Mouse (Mus musculus) liver, adult 2 months (tissue): ENCODE data around the gene Rab11fip5. TPM values are rescaled to one million over a fixed set of nuclear protein-coding genes. Genes with fewer than 3 reads are reported as not detected.
A peak's percentile ranks its signal among the peaks of the same experiment; 100 is the strongest.

Source experiments
- DNase-seq: peaks from one replicate; pipeline ENCODE4 v3.0.0-alpha.2; 2011; ENCODE audit warnings: low read depth, low spot score; ENCODE audit errors: extremely low read depth
- H3K27ac ChIP-seq: fragments of 200-500 bp; replicated peaks from 2 replicates; pipeline ENCODE4 v1.5.1; 2012; ENCODE audit warnings: low read depth, mild to moderate bottlenecking, control low read depth, inconsistent platforms, low read length; ENCODE audit not compliant: insufficient read depth
- H3K27me3 ChIP-seq: fragments of 200-500 bp; 2 replicates; pipeline ENCODE4 v1.6.1; 2012; ENCODE audit warnings: mild to moderate bottlenecking, moderate library complexity, low read length, inconsistent platforms; ENCODE audit not compliant: control insufficient read depth, insufficient read depth
- H3K36me3 ChIP-seq: fragments of 200-500 bp; 2 replicates; pipeline ENCODE4 v1.6.1; 2012; ENCODE audit warnings: low read length, inconsistent platforms; ENCODE audit not compliant: control insufficient read depth, insufficient read depth
- H3K4me1 ChIP-seq: fragments of 200-500 bp; 2 replicates; pipeline ENCODE4 v1.6.1; 2011; ENCODE audit warnings: low read length; ENCODE audit not compliant: control insufficient read depth, insufficient read depth
- H3K4me3 ChIP-seq: fragments of 200-500 bp; 2 replicates; pipeline ENCODE4 v1.5.1; 2011; ENCODE audit warnings: low read depth, mild to moderate bottlenecking, control low read depth, low read length, moderate library complexity; ENCODE audit not compliant: insufficient read depth
- H3K79me2 ChIP-seq: fragments of 200-500 bp; 2 replicates; pipeline ENCODE4 v1.6.1; 2012; ENCODE audit warnings: inconsistent platforms, mild to moderate bottlenecking, low read length, moderate library complexity; ENCODE audit not compliant: control insufficient read depth, insufficient read depth
- H3K9ac ChIP-seq: fragments of 200-500 bp; 2 replicates; pipeline ENCODE4 v1.6.1; 2012; ENCODE audit warnings: low read depth, mild to moderate bottlenecking, control low read depth, inconsistent platforms, low read length
- CTCF ChIP-seq: fragments of 200-500 bp; IDR thresholded peaks from 2 replicates; pipeline ENCODE4 v1.5.1; 2011; ENCODE audit warnings: low read depth, low read length, control low read depth
- POLR2A ChIP-seq: fragments of 200-500 bp; IDR thresholded peaks from 2 replicates; pipeline ENCODE4 v1.6.1; 2011; ENCODE audit warnings: low read length, control low read depth; ENCODE audit not compliant: insufficient read depth; ENCODE audit errors: extremely low read depth
- WGBS: fragments of 180-500 bp; shearing (Covaris S2); methylation state at CpG from one replicate; pipeline ENCODE4 v1.1.7; 2018; 5-methylcytosine and 5-hydroxymethylcytosine counted together
- polyA plus RNA-seq: library from polyadenylated mRNA; depleted of rRNA; stranded (reverse); fragments of >200 nt; gene quantifications from 2 replicates; pipeline ENCODE4 v1.2.3, GENCODE M21; 2012; rRNA removed
- total RNA-seq: library from RNA; depleted of rRNA; stranded (reverse); fragments of >200 nt; gene quantifications from 2 replicates; pipeline ENCODE4 v1.2.3, GENCODE M21; 2014; rRNA removed

Rab11fip5 gene
- total RNA-seq, result 0.46 and 0.54 TPM in 2 replicates
- 0.55 and 1.4 TPM in 2 replicates for polyA plus RNA-seq

- Histone ChIP-seq H3K4me3 (peak within 1 kb of the TSS; percentile 90), H3K36me3 (no peaks in the 10 kb centered on the region), H3K27ac (no peak within 1 kb of the TSS), H3K4me1 (peaks cover 2% of the 10 kb centered on the region), H3K79me2 (no peaks in the 10 kb centered on the region), H3K27me3 (no peaks in the 10 kb centered on the region), H3K9ac (peak within 1 kb of the TSS; percentile 82)
- no peak for DNase-seq
- no peak for TF ChIP-seq CTCF
- no peak for TF ChIP-seq POLR2A
- WGBS, result 6% methylated on average over 80 of the region's 80 CpGs
These were observed at the start of gene Rab11fip5 for GRCm38 (mm10) chr6:85373951-85374733. TSS of gene Rab11fip5 (minus strand) at chr6:85374634.

DNA sequence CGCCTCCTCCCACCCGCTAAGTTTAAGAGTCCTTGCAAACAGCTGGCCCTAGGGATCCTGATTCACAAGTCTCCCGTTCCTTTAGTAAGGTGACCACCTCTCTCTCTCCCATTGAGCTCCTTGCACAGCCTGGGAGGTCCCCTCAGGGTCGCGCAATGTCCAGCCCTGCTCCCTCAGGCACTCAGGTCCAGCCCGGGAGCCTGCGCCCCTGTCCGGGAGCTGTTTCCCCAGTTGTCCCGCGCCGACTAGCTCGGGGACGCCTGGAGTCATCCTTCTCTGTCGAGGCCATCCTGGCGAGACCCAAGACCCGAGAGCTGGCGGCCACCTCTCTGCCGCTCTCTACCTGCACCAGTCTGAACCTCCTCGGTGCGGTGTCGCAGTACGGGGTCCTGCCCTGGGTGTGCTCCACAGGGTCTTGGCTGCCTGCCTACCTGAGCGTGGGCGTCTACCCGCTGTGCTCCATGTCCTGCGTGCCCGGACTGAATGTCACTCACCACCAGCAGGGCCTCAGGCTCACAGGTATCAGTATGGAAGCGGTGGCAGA is 49.5 kb upstream of the Rab11fip5 start, which contains the start of gene Noto:
TSS of gene Noto (plus strand) at position 51 of the 544 bp plus-strand sequence.
- Histone ChIP-seq H3K27me3 (peaks cover 4% of the 10 kb centered on the region), H3K4me3 (no peak within 1 kb of the TSS), H3K9ac (no peak within 1 kb of the TSS), H3K27ac (no peak within 1 kb of the TSS), H3K4me1 (no peaks in the 10 kb centered on the region), H3K79me2 (no peaks in the 10 kb centered on the region), H3K36me3 (no peaks in the 10 kb centered on the region)
- no peak for DNase-seq
- 25% methylated on average over 28 of the region's 28 CpGs for WGBS
- TF ChIP-seq CTCF (no peak), POLR2A (no peak)

GRCm38 (mm10) chr6:85419150-85419549 is 44.7 kb upstream of the Rab11fip5 start:
- H3K27me3 ChIP-seq, result peaks cover 3% of the 10 kb centered on the region
- no peak for TF ChIP-seq POLR2A
- no peak for TF ChIP-seq CTCF
- no peaks in the 10 kb centered on the region for H3K4me1 ChIP-seq
- H3K27ac ChIP-seq, result no peak overlapping the region
- H3K9ac ChIP-seq, result no peak overlapping the region
- DNase-seq, result no peak
- WGBS, result 88% methylated on average over 2 of the region's 2 CpGs
- H3K4me3 ChIP-seq, result no peak overlapping the region
- no peaks in the 10 kb centered on the region for H3K79me2 ChIP-seq
- no peaks in the 10 kb centered on the region for H3K36me3 ChIP-seq

GRCm38 (mm10) chr6:85415829-85416228 is 41.4 kb upstream of the Rab11fip5 start:
- Histone ChIP-seq H3K79me2 (no peaks in the 10 kb centered on the region), H3K27me3 (no peaks in the 10 kb centered on the region), H3K4me1 (no peaks in the 10 kb centered on the region), H3K36me3 (no peaks in the 10 kb centered on the region), H3K9ac (no peak overlapping the region), H3K4me3 (no peak overlapping the region), H3K27ac (no peak overlapping the region)
- 50% methylated on average over 3 of the region's 3 CpGs for WGBS
- TF ChIP-seq CTCF, result no peak
- no peak for TF ChIP-seq POLR2A
- DNase-seq, result no peak

DNA sequence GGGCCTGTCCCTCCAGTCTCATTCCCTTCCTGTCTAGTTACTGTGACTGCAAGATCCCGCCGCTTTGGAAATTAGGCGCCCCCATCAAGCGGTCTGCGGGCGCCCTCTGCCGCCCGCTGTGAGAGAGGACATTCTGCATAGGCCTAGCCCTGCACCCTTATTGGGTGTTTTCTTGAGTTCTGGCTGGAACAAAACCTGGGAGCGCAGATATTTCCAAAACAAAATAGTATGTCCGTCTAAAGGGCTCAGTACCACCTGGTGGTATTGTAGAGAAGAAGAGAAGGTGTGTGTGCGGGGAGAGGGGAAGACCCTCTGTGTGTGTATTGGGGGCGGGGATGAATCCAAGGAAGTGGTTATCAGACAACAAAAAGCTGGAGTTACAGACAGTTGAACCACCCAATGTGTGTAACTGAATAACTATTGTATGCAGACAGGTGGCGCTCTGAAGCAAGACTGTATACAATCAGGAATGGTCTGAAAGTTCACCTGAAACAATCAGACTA is 36.4 kb upstream of the Rab11fip5 start:
- Histone ChIP-seq H3K27ac (no peak overlapping the region), H3K9ac (no peak overlapping the region), H3K79me2 (no peaks in the 10 kb centered on the region), H3K4me1 (no peaks in the 10 kb centered on the region), H3K4me3 (no peak overlapping the region), H3K36me3 (no peaks in the 10 kb centered on the region), H3K27me3 (peaks cover 7% of the 10 kb centered on the region)
- peak; percentile 80 for TF ChIP-seq CTCF
- no peak for TF ChIP-seq POLR2A
- 21% methylated on average over 13 of the region's 13 CpGs for WGBS
- DNase-seq, result peak; percentile 19
